Comparison of ENCODE assay signal across 11 mouse cellular contexts in genomic region chr7:74862727-74863126, GRCm38 (mm10).
DNase-seq lines count a peak whose midpoint lies in the region; ATAC-seq and TF ChIP-seq lines count a peak whose summit lies in the region.
"Had no signal": no experiment of that assay in that cellular context is flagged by ENCODE, and none has a peak within 500 bp of the region (broad histone marks: within the 10 kb centered on the region; RNA-seq: fewer than 3 reads in every experiment).

No protein-coding gene starts in this region.

- no peak for TF ChIP-seq EP300 in stomach, postnatal 0 days (optimal IDR thresholded peaks at IDR 0.05)

- H3K9me3 ChIP-seq in stomach, embryonic 14.5 days (ENCODE audit: control insufficient read depth, low read depth, low read length), result no peaks in the 10 kb centered on the region
- no peaks in the 10 kb centered on the region for H3K9me3 ChIP-seq in stomach, postnatal 0 days (ENCODE audit: control insufficient read depth, low read length)
- H3K9me3 ChIP-seq: embryonic facial prominence, embryonic 13.5 days; liver, embryonic 15.5 days had no signal

- H3K36me3 ChIP-seq in stomach, embryonic 14.5 days (ENCODE audit: control insufficient read depth, insufficient read depth, low read length), result no peaks in the 10 kb centered on the region
- no peaks in the 10 kb centered on the region for H3K36me3 ChIP-seq in stomach, postnatal 0 days (ENCODE audit: control insufficient read depth, insufficient read depth, low read length)
- H3K36me3 ChIP-seq: embryonic facial prominence, embryonic 13.5 days; liver, embryonic 15.5 days had no signal

- H3K4me2 ChIP-seq in stomach, embryonic 14.5 days (replicated peaks; ENCODE audit: low read depth, low read length), result no peak overlapping the region
- no peak overlapping the region for H3K4me2 ChIP-seq in stomach, postnatal 0 days (replicated peaks; ENCODE audit: low read depth)
- H3K4me2 ChIP-seq: embryonic facial prominence, embryonic 13.5 days; liver, embryonic 15.5 days had no signal

- no peaks in the 10 kb centered on the region for H3K27me3 ChIP-seq in stomach, embryonic 14.5 days (ENCODE audit: control insufficient read depth, insufficient read depth, low read length)
- no peaks in the 10 kb centered on the region for H3K27me3 ChIP-seq in stomach, postnatal 0 days (ENCODE audit: control insufficient read depth, insufficient read depth, low read length)
- H3K27me3 ChIP-seq: embryonic facial prominence, embryonic 13.5 days; liver, embryonic 15.5 days had no signal

- DNase-seq in stomach, postnatal 0 days (ENCODE audit: low spot score), result no peak
- DNase-seq in gastrocnemius, adult 2 months, result peak; percentile 74
- DNase-seq in heart, postnatal 14 days, result peak; percentile 7 to 23
- no peak for DNase-seq in spleen, postnatal 36 days (ENCODE audit: low spot score in 2 of 2)
- DNase-seq in cerebellum, postnatal 36 days, result no peak
- no peak for DNase-seq in cerebellum, adult 18-20 months

- ATAC-seq in stomach, embryonic 14.5 days (ENCODE audit: insufficient number of reproducible peaks, insufficient read depth, low FRiP score, low read depth), result peak; percentile 80; the same call in 1 of the 2 replicates
- ATAC-seq in stomach, postnatal 0 days (ENCODE audit: low FRiP score, low TSS enrichment), result no peak
- ATAC-seq: hindbrain, postnatal 0 days had no signal

- intact Hi-C loops in gastrocnemius, adult 2 months (cut with DNase I), result loop anchor here (5.0 kb wide), 1 partner anchor 95 kb away; no protein-coding TSS in a partner anchor
- intact Hi-C loops in heart, postnatal 14 days (cut with DNase I), result loop anchor here (10.0 kb wide), 2 partner anchors 242 to 308 kb away; partner anchors contain the start of gene Slco3a1

- 38% methylated on average over 3 of the region's 3 CpGs for WGBS in stomach, embryonic 14.5 days
- 55% methylated on average over 3 of the region's 3 CpGs for WGBS in stomach, postnatal 0 days

- H3K4me3 ChIP-seq in stomach, embryonic 14.5 days (ENCODE audit: low read depth, low read length), result no peak overlapping the region
- H3K4me3 ChIP-seq in stomach, postnatal 0 days (ENCODE audit: low read depth, low read length), result no peak overlapping the region
- H3K4me3 ChIP-seq in gastrocnemius, adult 2 months, result no peak overlapping the region
- H3K4me3 ChIP-seq: embryonic facial prominence, embryonic 13.5 days; liver, embryonic 15.5 days; myocyte had no signal

- TF ChIP-seq CTCF in stomach, postnatal 0 days (IDR thresholded peaks at IDR 0.05; ENCODE audit: low read depth), result no peak
- TF ChIP-seq CTCF in gastrocnemius, adult 2 months (IDR thresholded peaks at IDR 0.05), result no peak

- no peaks in the 10 kb centered on the region for H3K4me1 ChIP-seq in stomach, embryonic 14.5 days (ENCODE audit: control insufficient read depth, insufficient read depth, low read length)
- no peaks in the 10 kb centered on the region for H3K4me1 ChIP-seq in stomach, postnatal 0 days (replicated peaks; ENCODE audit: control insufficient read depth, insufficient read depth)
- H3K4me1 ChIP-seq: liver, embryonic 15.5 days had no signal

- H3K27ac ChIP-seq in stomach, embryonic 14.5 days (ENCODE audit: low read length), result no peak overlapping the region
- H3K27ac ChIP-seq in stomach, postnatal 0 days (replicated peaks), result no peak overlapping the region
- peak overlapping the region; percentile 83 for H3K27ac ChIP-seq in gastrocnemius, adult 2 months
- H3K27ac ChIP-seq: embryonic facial prominence, embryonic 13.5 days; hindbrain, postnatal 0 days; liver, embryonic 15.5 days had no signal

- H3K9ac ChIP-seq in stomach, embryonic 14.5 days (replicated peaks; ENCODE audit: low read depth, low read length), result no peak overlapping the region
- no peak overlapping the region for H3K9ac ChIP-seq in stomach, postnatal 0 days (ENCODE audit: low read length)
- H3K9ac ChIP-seq: embryonic facial prominence, embryonic 13.5 days; liver, embryonic 15.5 days had no signal

Comparison
In these comparisons a context has a peak if more than half of its experiments do, and no peak if none do; other contexts are left out.
1. DNase-seq: peak in gastrocnemius, adult 2 months (single experiment) and heart, postnatal 14 days (2 of 2); none in stomach, postnatal 0 days (single experiment), spleen, postnatal 36 days (0 of 2), cerebellum, postnatal 36 days (0 of 2) and cerebellum, adult 18-20 months (0 of 2).